Mouse (Mus musculus) testis, adult 2 months (tissue): ENCODE results near the gene Jdp2. TPM values are rescaled to one million over a fixed set of nuclear protein-coding genes. Genes with fewer than 3 reads are reported as not detected.

Experiments used
- H3K27ac ChIP-seq: fragments of 200-500 bp; 2 replicates; pipeline ENCODE4 v1.5.1; 2012; ENCODE audit warnings: low read depth, low read length; ENCODE audit not compliant: control insufficient read depth, insufficient read depth
- H3K27me3 ChIP-seq: fragments of 200-500 bp; 2 replicates; pipeline ENCODE4 v1.6.1; 2012; ENCODE audit warnings: mild to moderate bottlenecking, low read length, moderate library complexity; ENCODE audit not compliant: control insufficient read depth, insufficient read depth
- H3K36me3 ChIP-seq: fragments of 200-500 bp; 2 replicates; pipeline ENCODE4 v1.6.1; 2012; ENCODE audit warnings: mild to moderate bottlenecking, low read length; ENCODE audit not compliant: control insufficient read depth, insufficient read depth
- H3K4me1 ChIP-seq: fragments of 200-500 bp; 2 replicates; pipeline ENCODE4 v1.6.1; 2012; ENCODE audit warnings: low read length; ENCODE audit not compliant: control insufficient read depth, insufficient read depth
- H3K4me3 ChIP-seq: fragments of 200-500 bp; 2 replicates; pipeline ENCODE4 v1.5.1; 2012; ENCODE audit warnings: low read depth, mild to moderate bottlenecking, low read length, moderate library complexity, mixed read lengths; ENCODE audit not compliant: control insufficient read depth
- CTCF ChIP-seq: fragments of 200-500 bp; IDR thresholded peaks from 2 replicates; pipeline ENCODE4 v1.5.1; 2012; ENCODE audit warnings: low read depth, mild to moderate bottlenecking, inconsistent platforms, low read length, moderate library complexity; ENCODE audit not compliant: control insufficient read depth, insufficient read depth, insufficient replicate concordance
- POLR2A ChIP-seq: fragments of 200-500 bp; IDR thresholded peaks from 2 replicates; pipeline ENCODE4 v1.6.1; 2012; ENCODE audit warnings: low read depth, mild to moderate bottlenecking, inconsistent platforms, low read length, moderate library complexity; ENCODE audit not compliant: control insufficient read depth
- polyA plus RNA-seq: library from polyadenylated mRNA; depleted of rRNA; stranded (reverse); fragments of >200 nt; gene quantifications from 2 replicates; pipeline ENCODE4 v1.2.3, GENCODE M21; 2012

The Jdp2 gene
- polyA plus RNA-seq, 1 experiment: 0.81 TPM

DNA sequence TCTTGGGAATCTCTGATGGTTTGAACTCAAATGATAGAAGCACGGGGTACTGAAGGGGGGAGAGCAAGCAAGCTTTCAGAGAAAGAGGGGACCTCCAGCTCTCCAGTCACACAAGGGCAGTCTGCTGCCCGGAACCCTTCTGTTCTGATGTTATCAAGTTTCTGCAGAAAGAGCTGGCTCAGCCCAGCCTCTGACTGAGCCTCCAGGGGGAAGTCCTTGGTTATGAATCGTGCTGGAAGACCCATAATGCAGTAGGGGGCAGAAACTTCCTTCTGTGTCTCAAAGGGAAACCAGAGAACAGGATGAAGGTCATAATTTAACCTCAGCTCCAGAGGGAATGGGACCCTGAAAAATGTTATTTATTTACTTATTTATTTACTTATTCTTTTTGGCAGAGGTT, 71.3 kb downstream of the Jdp2 start:
- Histone ChIP-seq H3K4me1 (no peaks in the 10 kb centered on the region), H3K36me3 (no peaks in the 10 kb centered on the region)
- no peak for TF ChIP-seq POLR2A
- TF ChIP-seq CTCF: no peak

DNA sequence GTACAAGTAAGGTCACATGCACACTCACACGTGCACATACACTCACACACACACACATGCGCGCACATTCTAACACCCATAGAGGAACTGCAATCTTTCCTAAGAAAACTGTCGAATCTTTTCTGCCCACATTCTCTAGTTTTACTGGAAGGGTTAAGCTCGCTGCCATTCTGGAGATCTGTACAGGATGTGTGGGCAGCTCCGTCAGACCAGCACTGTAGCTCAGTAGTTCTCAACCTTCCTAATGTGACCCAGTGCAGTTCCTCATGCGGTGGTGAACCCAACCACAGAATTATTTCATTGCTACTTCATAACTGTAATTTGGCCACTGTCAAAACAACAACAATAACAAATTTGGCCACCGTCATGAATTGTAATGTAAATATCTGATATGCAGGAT, 75.1 kb downstream of the Jdp2 start:
- Histone ChIP-seq H3K27me3 (no peaks in the 10 kb centered on the region), H3K4me3 (no peak overlapping the region), H3K36me3 (no peaks in the 10 kb centered on the region), H3K27ac (no peak overlapping the region), H3K4me1 (no peaks in the 10 kb centered on the region)
- TF ChIP-seq CTCF (no peak), POLR2A (no peak)

More for the DNA sequence above, 71.3 kb downstream of the Jdp2 start:
- no peak overlapping the region for H3K4me3 ChIP-seq
- no peak overlapping the region for H3K27ac ChIP-seq
- no peaks in the 10 kb centered on the region for H3K27me3 ChIP-seq

DNA sequence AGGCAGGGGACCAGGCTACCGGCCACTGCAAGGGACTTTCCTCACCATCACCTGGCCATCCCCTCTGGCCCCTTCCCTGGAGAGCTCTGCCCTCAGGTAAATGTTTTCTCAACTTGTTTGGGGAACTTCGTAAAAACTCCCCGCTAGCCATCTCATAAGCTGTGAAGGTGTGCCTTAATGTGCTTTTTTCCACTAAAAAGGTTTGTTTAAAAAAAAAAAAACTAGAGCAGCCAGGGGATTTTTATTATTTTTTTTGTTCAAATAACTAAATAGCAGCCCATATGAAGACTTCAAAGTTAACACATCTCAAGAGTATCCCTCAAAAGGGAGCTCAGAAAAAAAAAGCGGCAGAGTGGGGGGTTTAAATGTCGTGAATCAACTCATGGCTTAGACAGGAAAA, 80.3 kb downstream of the Jdp2 start:
- no peaks in the 10 kb centered on the region for H3K36me3 ChIP-seq
- no peak overlapping the region for H3K27ac ChIP-seq
- no peaks in the 10 kb centered on the region for H3K27me3 ChIP-seq
- no peaks in the 10 kb centered on the region for H3K4me1 ChIP-seq
- H3K4me3 ChIP-seq: no peak overlapping the region
- no peak for TF ChIP-seq CTCF
- no peak for TF ChIP-seq POLR2A

DNA sequence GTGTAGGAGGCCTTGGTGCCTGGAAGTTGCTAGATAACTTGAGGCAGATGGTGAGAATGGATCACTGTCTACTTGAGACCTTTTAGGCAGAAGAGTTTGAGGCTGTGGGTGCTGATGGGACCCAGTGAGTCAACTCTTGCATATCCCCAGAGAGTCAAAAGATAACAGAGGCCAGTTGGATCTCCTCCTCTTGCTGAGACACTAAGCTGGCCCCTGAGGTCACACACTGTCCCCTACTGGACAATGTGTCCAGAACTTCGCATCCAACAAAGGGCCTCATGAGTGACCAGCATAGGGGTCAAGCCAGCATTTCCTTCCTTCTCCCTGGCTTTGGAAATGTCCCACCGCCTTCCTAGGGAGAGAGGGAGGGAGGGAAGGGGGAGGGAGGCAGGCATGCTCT, 81.0 kb downstream of the Jdp2 start:
- no peaks in the 10 kb centered on the region for H3K27me3 ChIP-seq
- no peak overlapping the region for H3K27ac ChIP-seq
- TF ChIP-seq POLR2A (no peak), CTCF (no peak)
- H3K4me3 ChIP-seq: no peak overlapping the region
- H3K36me3 ChIP-seq: no peaks in the 10 kb centered on the region
- H3K4me1 ChIP-seq: no peaks in the 10 kb centered on the region

DNA sequence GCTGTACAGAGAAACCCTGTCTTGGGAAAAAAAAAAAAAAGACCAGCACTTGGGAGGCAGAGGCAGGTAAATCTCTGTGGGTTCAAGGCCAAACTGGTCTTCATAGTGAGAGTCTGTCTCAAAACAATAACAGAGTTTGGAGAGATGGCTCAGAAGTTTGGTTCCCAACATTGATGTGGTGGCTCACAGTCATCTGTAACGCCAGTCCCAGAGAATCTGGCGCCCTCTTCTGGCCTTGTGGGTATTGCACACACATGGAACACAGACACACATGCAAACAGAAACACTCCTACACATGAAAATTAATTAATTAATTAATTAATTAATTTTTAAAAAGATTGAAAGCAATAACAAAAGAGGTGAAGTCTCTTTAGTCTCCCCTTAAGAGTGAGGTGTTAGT, 83.5 kb downstream of the Jdp2 start:
- Histone ChIP-seq H3K27me3 (peaks cover 2% of the 10 kb centered on the region), H3K4me3 (no peak overlapping the region), H3K27ac (no peak overlapping the region), H3K4me1 (peaks cover 6% of the 10 kb centered on the region), H3K36me3 (no peaks in the 10 kb centered on the region)
- TF ChIP-seq POLR2A (no peak), CTCF (peak; percentile 66; the same call in 1 of the 2 replicates)

DNA sequence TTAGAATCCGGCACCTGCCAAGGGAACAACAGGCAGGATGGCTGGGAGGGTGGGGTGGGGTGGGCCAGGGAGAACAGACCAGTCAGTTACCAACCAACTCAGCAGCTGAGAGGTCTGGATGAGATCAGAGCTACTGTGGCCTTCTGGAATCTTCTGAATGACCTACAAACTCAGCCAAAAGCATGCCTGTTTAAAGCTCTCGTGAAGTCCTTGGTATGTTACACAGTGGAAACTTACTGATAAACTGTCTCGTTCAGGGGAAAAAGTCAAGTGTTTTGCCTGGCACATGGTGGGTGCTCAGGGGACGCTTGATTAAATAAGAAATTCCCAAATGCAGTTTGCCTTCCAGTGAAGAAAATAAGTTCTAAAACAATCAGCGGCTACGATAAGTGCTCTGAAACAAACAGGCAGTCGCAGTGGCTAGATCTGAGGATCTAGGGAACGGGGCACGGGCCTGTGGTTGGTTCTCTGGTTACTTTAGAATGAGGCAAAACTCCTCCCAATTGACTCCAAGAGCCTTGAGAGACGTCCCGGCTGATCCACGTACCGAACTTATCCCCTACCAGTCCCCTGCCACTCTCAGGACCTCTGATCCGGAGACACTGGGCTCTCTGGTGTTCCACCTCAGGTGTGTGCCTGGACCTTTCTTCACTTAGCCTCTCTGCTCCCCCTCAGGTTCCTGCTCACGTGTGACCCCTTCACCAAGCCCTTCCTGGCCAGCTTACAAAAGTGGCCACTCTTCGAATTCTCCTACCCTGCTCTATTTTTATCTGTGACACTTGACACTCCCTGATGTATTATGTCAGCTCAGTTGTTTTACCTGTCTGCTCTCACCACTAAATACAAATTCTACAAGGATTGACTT, 85.8 kb downstream of the Jdp2 start:
- no peak for TF ChIP-seq CTCF
- no peak for TF ChIP-seq POLR2A
- Histone ChIP-seq H3K27ac (no peak overlapping the region), H3K27me3 (peaks cover 2% of the 10 kb centered on the region), H3K4me1 (peaks cover 7% of the 10 kb centered on the region), H3K36me3 (no peaks in the 10 kb centered on the region), H3K4me3 (no peak overlapping the region)

DNA sequence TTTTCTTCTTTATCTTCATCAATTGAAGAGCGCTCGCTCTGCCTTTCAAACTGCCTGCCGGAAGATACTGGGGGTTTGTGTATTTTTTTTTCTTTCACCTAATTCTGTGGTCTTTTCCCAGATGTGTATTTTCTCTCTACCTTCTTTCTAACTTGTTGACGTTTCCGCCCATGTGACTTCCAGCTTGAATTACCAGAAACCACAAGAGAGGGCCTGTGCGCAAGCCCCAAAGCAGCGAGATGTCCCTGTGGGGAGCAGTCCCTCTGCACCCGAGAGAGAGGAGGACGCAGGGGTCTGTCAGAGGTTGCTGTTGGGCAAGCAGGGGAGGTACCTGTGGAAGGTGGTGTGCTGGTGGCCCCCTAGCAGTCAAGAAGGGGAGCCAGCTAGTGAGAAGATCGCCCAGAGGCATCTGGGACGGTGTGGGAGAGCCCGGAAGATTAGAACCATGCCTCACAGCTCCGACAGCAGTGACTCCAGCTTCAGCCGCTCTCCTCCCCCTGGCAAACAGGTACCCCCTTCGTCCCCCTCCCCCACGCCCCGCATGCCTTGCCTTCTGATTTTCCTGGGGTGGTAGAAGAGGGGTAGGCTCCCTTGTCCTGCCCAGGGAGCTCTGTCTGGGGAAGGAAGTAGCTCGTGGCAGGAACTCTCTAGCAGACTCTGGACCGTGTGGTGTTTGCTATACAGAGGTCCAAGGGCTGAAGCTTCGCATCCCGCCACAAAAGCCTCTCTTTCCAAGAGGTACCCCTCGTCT, 87.8 kb downstream of the Jdp2 start, which contains the start of gene Batf:
Gene Batf, plus strand, starts transcription at position 204 of the 751 bp plus-strand sequence.
- peak within 1 kb of the TSS; percentile 53 for H3K4me3 ChIP-seq
- no peak for TF ChIP-seq CTCF
- TF ChIP-seq POLR2A: no peak
- peaks cover 2% of the 10 kb centered on the region for H3K27me3 ChIP-seq

More for the DNA sequence above, 87.8 kb downstream of the Jdp2 start, which contains the start of gene Batf:
- peaks cover 7% of the 10 kb centered on the region for H3K4me1 ChIP-seq
- H3K27ac ChIP-seq: no peak within 1 kb of the TSS
- no peaks in the 10 kb centered on the region for H3K36me3 ChIP-seq
